Mouse (Mus musculus) megakaryocyte, embryonic 14.5 days (primary cell): Measurements from ENCODE around the gene Klk12.

Experiments used
- FLI1 ChIP-seq: IDR thresholded peaks from 2 replicates; pipeline ENCODE4 v1.6.1; 2012; ENCODE audit warnings: low read length, inconsistent platforms, mixed read lengths
- GATA1 ChIP-seq: IDR thresholded peaks from 3 replicates; pipeline ENCODE4 v1.6.1; 2012; ENCODE audit warnings: mixed read lengths, low read length, inconsistent platforms, borderline replicate concordance

GRCm38 (mm10) chr7:43810994-43811393 is 42.3 kb downstream of the Klk12 start, which contains the start of gene Klk7:
- TF ChIP-seq GATA1, result no peak
- TF ChIP-seq FLI1, result no peak
